Mouse (Mus musculus) cerebellum, adult 9-10 months (tissue): ENCODE results near the gene Galntl5.
A peak's percentile ranks its signal among the peaks of the same experiment; 100 is the strongest.
"Not testable (repeated sequence)": the region's sequence is repeated elsewhere in the genome, so short reads cannot be mapped to it uniquely, and the experiment has no call there.

Experiments
- DNase-seq: peaks from one replicate; pipeline ENCODE4 v3.0.0; 2022

The Galntl5 gene

GRCm38 (mm10) chr5:25181004-25181531 is at the start of gene Galntl5:
Galntl5 (plus strand) TSS chr5:25181460.
- DNase-seq = no peak

GRCm38 (mm10) chr5:25146705-25147104 is 34.6 kb upstream of the Galntl5 start:
- DNase-seq = no peak

GRCm38 (mm10) chr5:25149331-25149965 is 31.8 kb upstream of the Galntl5 start:
- no peak for DNase-seq

- no peak for DNase-seq
Measured at GRCm38 (mm10) chr5:25153491-25153890, 27.8 kb upstream of the Galntl5 start.

GRCm38 (mm10) chr5:25153996-25154395 is 27.3 kb upstream of the Galntl5 start:
- no peak for DNase-seq

- no peak for DNase-seq
Measured at GRCm38 (mm10) chr5:25154823-25155222, 26.4 kb upstream of the Galntl5 start.

- DNase-seq = no peak
Measured at GRCm38 (mm10) chr5:25155351-25155750, 25.9 kb upstream of the Galntl5 start.

- no peak for DNase-seq
Measured at GRCm38 (mm10) chr5:25157136-25157535, 24.1 kb upstream of the Galntl5 start.

- peak; percentile 19 for DNase-seq
Measured at GRCm38 (mm10) chr5:25160515-25160914, 20.7 kb upstream of the Galntl5 start.

GRCm38 (mm10) chr5:25162981-25163380 is 18.3 kb upstream of the Galntl5 start:
- DNase-seq = no peak

- DNase-seq = no peak
Measured at GRCm38 (mm10) chr5:25163938-25164337, 17.3 kb upstream of the Galntl5 start.

GRCm38 (mm10) chr5:25164341-25164740 is 16.9 kb upstream of the Galntl5 start:
- no peak for DNase-seq

- peak; percentile 6 for DNase-seq
Measured at GRCm38 (mm10) chr5:25165102-25165788, 16.0 kb upstream of the Galntl5 start.

GRCm38 (mm10) chr5:25165789-25166135 is 15.5 kb upstream of the Galntl5 start:
- DNase-seq = no peak

- no peak for DNase-seq
Measured at GRCm38 (mm10) chr5:25166665-25167064, 14.6 kb upstream of the Galntl5 start.

- not testable (repeated sequence) for DNase-seq
Measured at GRCm38 (mm10) chr5:25177937-25178336, 3.3 kb upstream of the Galntl5 start.

GRCm38 (mm10) chr5:25178543-25178942 is 2.7 kb upstream of the Galntl5 start:
- not testable (repeated sequence) for DNase-seq

- DNase-seq = no peak
Measured at GRCm38 (mm10) chr5:25179284-25179683, 2.0 kb upstream of the Galntl5 start.

GRCm38 (mm10) chr5:25179936-25180488 is 1.2 kb upstream of the Galntl5 start:
- DNase-seq = no peak

- no peak for DNase-seq
Measured at GRCm38 (mm10) chr5:25183595-25183994, 2.3 kb downstream of the Galntl5 start.

GRCm38 (mm10) chr5:25184594-25184993 is 3.3 kb downstream of the Galntl5 start:
- no peak for DNase-seq

GRCm38 (mm10) chr5:25187727-25188126 is 6.5 kb downstream of the Galntl5 start:
- no peak for DNase-seq

GRCm38 (mm10) chr5:25188802-25189201 is 7.5 kb downstream of the Galntl5 start:
- peak; percentile 2 for DNase-seq

GRCm38 (mm10) chr5:25190521-25190920 is 9.3 kb downstream of the Galntl5 start:
- DNase-seq = no peak
